Mouse (Mus musculus): ENCODE measurements around the gene Khnyn.

The Khnyn gene

DNA sequence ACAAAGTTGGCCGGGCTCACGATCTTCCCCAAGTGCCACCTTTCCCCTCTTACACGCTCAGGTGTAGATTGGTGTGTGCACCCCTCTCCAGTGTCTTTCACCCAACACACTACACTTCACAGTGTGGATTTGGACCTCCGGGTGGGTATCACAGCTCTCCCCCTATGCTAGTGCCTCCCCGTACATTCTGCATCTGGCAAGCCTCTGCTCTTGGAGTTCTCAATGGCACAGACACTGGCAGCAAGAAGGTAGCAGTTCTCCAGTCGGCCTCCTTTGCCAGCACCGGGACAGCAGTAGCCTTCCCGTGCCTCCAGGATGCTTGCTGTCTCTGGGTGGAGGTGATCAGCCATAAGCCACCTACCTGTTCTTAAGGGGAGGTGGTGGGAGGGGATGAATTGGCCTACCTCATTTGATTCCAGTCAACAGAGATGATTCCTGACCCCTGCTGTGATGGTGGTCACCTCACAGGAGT, 11.5 kb upstream of the Khnyn start:
- in situ Hi-C loops (cut with MboI; ENCODE audit: low sequenced_read_pairs), result no loop called here

DNA sequence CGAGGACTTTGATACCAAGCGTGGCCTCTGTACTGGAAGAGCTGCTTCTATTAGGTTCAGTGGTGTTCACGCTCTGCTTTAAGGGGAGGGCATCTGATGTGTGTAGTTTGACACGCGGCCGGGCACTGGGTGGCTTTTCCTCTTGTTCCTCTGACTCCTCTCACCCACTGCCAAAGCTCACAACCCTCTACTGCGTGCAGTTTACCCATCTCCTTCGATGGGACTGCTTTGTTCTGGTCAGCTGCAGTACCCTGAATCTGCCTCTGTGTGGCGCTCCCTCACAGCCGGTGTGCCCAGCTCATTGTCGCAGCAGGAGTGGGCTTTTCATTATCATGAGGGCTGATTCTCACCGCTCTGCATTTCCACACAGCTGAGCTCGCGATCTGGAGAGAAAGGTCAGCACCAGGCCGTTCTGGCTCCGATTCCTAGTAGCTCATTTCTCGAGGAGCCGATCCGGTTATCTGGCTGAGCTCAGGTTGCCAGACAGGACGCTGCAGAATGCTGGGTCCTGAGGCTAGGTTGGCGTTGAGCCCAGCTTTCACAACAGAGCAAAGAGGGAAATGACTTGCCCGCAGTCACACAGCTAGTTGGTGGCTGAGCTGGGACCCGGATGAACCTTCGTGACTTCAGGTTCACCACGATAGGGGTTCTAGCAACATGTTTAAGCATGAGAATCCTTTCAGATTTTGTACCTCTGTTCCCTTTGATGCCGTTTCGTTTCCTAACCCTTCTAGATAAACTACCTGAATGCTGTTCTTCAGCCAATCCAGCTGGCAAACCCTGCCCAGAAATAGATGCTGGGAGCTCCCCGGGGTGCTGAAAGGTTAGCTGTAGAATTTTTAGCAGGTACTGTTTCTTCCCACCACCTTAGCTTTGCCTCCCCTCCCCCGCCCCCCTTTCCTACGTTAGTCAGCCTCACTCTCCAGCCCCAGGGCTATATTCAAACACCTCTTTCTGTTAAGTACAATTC, 10.7 kb upstream of the Khnyn start:
- in situ Hi-C loops (cut with MboI; ENCODE audit: low sequenced_read_pairs), result no loop called here

DNA sequence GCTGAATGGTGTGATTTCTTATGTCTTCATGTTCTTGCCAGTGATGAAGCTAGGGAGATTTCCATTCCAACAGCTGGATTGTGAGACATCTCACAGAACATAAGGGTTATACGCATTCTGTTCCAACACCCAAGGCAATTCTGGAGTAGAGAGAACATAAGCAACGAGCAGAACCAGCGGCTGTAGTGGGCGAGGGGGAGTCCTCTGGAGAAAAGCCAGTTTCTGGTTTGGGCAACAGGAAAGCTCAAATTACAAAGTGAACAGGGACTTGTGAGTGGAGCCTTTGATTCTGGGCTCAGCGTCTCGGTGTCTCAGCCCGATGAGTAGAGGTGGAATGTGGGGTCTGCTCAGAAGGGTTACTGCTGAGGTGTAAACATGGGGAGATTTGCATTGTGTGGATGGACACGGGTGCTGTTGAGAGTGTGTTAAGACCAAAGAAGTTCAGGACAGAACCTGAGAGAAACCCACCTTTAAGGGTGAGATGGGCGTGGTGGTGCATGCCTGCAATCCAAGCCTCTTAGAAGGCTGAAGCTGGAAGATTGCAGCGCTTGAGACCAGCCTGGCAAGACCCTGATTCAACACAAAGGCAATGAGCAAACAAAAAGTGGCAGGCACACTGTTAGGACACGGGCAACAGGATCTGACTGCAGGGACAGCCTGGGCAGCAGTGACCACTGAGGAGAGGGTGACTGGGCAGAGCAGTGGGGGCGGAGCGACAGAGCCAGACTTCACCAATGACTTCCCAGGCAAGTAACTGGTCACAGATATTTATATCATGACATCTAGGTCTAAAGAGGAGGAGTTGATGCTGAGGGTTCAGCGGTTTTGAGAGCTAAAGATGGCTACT, 7.1 kb upstream of the Khnyn start:
- in situ Hi-C loops (cut with MboI; ENCODE audit: low sequenced_read_pairs), result loop anchor here (5.0 kb wide), 1 partner anchor 40 kb away; no protein-coding TSS in a partner anchor

DNA sequence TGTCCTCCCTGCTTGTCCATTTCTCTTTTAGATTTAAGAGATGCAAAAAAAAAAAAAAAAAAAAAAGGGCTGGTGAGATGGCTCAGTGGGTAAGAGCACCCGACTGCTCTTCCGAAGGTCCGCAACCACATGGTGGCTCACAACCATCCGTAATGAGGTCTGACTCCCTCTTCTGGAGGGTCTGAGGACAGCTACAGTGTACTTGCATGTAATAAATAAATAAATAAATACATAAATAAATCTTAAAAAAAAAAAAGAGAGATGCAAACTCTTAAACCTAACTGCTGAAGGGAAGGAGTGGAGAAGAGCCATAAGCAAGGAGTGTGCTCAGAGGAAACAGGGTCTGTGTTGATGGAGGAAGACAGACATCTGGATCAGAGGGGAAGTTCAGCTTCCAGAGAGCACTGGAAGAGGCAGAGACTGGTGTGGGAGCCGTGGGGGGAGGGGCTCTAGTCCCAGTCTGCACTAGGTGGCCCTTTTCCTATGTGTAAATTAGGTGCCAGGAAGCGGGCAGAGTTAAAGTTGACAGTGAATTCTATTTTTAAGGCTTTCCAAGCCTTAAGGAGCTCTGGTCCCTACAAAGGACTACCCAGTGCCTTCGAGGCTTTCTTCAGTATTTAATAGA, 6.3 kb upstream of the Khnyn start:
- in situ Hi-C loops (cut with MboI; ENCODE audit: low sequenced_read_pairs), result loop anchor here (5.0 kb wide), 1 partner anchor 39 kb away; no protein-coding TSS in a partner anchor

DNA sequence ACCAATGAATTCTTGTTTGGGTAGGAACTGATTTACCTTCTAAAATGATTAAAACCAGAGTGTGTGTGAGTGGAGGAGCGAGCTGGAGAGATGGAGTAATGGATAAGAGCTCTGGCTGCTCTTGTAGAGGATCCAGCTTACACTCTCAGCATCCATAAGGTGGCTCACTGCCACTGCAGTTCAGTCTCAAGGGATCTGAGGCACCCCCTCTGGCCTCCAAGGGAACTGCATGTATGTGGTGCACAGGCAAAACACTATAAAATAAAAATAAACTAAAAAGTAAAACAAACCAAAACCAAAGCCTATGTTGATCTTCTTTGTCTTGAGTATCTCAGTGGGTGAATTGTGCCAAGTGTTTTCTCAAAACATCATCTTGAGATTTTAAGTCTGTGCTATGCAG, 5.1 kb upstream of the Khnyn start:
- in situ Hi-C loops (cut with MboI; ENCODE audit: low sequenced_read_pairs), result loop anchor here (5.0 kb wide), 1 partner anchor 38 kb away; no protein-coding TSS in a partner anchor

DNA sequence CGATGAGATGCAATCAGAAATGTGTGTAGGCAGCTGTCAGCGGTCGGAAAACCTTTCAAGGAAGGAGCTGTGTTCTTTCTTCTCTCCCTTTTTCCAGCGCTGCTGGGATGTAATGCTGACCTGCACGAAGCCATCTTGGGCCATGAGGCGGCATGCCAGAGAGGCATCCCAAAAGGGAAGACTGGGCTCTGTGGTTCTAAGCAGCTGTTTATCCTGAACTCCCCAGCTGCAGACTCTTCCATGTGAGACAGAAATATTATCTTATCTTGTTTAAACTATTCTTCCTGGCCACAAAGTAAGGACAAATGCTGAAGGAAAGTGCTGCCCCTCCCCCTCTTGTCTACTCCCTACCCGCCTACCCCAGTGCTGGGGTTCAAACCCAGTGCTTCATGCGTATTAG, 3.8 kb upstream of the Khnyn start:
- in situ Hi-C loops (cut with MboI; ENCODE audit: low sequenced_read_pairs), result no loop called here

DNA sequence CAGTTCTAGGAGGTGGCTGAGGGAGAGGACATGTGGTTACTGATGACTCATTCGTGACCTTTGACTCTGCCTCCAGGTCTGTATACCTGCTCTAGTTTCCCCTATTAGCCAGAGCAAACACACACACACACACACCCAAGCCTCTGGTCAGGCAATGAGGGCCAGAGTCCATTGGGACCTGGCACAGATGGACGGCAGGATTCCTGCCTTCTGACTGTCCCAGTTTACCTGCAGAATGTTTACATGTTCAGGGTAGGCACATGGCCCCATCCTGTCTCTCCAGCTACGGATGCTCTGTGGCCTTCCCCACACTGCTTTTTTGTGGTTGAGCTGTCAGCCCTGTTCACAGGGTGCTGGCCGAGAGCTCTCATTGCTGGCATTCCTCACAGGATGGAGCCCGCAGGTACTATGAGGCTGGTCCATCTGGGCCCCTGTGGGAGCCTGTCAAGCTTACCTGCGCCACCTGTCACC, 2.5 kb upstream of the Khnyn start:
- in situ Hi-C loops (cut with MboI; ENCODE audit: low sequenced_read_pairs), result no loop called here

DNA sequence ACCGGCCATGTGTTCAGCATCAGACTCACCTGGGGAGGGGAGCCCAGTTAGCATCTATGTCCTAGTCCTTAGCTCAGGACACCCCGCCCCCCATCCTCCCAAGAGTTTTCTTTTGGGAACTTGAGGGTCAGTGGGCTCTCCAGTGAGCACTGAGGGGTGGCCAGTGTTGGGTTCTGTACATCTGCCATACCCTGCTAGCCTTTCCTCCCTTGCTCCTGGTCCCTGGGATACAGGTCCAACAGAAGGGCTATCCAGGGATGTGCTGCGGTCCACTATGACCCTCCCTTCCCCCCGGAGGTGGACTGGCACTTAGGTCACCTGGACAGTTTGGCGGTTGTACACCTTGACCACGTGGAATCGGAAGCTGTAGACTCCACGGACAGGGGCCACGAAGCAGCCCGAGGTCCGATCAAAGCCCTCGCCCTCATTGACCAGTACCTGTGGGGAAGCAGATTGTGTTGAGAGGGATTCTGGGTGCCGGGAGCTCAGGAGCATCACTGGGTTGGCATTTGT, 1.5 kb upstream of the Khnyn start:
- in situ Hi-C loops (cut with MboI; ENCODE audit: low sequenced_read_pairs), result no loop called here

DNA sequence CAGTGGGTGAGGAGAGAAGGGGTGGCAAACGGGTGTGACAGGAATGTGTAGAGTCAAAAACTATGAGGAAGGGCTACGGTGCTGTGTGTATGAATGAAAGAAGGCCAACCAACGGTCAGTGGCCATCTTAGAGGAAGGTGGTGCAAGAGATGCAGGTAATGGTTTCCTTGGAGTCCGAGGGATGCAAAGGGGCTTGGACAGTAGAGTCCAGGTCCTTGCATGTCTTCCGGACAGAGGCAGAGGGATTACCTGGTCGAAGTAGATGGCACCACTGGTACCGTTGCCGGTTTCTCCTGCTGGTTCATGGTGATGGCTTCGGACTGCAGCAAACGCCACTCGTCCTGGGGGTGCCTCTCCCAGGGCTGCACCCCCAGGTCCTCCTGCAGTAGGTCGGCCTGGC, 1.1 kb upstream of the Khnyn start:
- in situ Hi-C loops (cut with MboI; ENCODE audit: low sequenced_read_pairs), result no loop called here

DNA sequence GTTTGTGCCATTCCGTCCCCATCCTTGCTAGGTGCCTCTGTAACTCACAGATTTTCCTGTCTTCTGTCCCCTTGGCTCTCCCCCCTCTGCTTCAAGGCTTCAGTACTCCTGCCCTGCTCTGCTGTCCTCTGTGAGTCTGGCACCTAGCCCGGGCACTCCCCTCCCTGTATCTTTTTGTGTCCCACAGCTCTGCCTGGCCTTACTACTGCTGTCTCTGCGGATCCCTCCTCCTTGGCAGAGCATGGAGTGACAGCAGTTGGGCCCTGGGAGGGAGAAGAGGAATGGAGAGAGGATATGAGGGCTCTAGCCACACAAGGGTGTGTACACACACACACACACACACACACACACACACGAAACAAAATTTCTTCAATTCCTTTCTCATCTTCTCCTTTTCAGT, 581 bp upstream of the Khnyn start, which contains the start of gene Cbln3:
Cbln3 (minus strand) TSS at position 227 of the 400 bp plus-strand sequence.
- in situ Hi-C loops (cut with MboI; ENCODE audit: low sequenced_read_pairs), result no loop called here

DNA sequence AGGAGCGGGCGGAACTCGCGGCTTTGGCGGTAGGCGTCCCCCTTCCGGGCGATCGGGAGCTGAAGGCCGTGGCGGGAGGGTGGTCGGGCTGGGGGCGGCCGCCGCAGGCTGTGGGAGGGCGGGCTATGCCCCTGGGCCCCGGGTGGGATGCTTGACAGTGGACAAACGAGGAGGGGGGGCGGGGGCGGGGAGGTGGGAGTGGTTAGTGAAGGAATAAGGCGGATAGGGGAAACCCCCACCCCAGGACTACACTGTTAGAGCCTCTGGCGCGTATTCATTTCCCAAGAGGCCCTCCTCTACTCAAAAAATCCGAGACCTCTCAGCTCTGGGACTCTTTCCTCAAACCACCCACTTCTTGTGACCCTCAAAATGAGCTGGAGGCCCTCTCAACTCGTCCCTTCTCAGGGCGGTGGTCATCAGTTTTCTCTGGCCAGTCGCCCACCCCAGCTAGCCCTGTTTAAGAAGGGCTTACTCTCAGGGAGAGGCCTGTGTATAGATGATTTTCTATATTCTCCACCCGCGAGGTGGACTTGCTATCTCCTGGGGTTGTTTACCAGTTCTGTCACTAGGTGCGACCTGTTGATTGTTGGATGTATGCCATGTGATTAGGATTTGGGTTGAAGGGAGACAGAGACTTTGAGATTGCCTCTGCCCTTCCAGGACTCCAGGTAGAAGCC, 505 bp downstream of the Khnyn start:
- in situ Hi-C loops (cut with MboI; ENCODE audit: low sequenced_read_pairs), result no loop called here

DNA sequence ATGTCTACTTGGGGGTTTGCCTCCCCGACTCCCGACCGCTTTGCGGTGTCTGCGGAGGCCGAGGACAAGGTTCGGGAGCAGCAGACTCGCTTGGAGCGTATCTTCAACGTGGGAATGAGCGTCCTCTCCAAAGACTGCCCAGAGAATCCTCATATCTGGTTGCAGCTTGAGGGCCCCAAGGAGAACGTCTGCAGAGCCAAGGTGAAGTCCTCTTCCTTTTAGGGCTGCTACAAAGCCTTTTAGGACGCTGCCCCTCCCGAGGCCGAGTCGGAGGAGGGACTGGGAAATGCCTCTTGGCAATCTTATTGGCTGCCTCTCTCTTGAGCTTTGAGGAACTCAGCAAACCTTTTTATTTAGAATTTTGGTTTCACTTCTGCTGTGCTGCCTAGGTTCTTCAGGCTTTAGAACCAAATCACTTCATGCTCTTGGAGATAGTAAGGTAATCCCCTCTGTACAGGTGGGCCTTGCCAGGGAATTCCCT, 1.1 kb downstream of the Khnyn start:
- in situ Hi-C loops (cut with MboI; ENCODE audit: low sequenced_read_pairs), result no loop called here

DNA sequence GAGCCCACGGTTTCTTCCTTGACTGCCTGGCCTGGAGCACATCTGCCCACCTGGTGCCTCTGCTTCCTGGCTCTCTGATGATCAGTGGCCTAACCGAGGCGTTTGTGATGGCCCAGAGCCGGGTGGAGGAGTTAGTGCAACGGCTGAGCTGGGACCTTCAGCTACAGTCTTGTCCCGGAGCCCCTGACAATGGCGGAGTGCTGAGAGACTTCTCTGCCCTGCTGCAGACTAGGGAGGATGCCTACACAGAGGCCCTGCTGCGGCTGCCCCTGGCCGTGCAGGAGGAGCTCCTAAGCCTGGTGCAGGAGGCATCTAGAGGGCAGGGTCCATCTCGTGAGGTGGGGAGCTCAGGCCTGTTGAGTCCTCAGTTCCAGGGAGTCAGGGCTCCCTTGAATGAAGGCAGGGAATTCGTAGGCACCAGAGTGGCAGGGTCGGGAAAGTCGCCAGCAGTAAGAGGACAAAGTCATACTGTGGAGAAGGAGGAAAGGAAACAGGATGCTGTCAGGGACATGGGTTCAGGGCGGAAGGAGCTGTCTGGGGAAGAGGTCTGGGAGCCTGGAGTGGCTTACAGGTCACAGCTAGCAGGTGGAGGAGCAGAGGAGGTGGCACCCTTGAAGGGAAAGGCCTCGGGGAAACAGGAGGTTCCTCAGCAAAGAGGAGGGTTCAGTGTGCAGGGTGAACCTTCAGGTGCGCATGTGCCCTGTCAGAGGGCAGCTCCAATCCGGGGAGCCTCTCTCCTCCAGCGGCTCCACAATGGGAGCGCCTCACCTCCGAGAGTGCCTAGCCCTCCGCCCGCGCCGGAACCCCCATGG, 2.0 kb downstream of the Khnyn start:
- in situ Hi-C loops (cut with MboI; ENCODE audit: low sequenced_read_pairs), result no loop called here

DNA sequence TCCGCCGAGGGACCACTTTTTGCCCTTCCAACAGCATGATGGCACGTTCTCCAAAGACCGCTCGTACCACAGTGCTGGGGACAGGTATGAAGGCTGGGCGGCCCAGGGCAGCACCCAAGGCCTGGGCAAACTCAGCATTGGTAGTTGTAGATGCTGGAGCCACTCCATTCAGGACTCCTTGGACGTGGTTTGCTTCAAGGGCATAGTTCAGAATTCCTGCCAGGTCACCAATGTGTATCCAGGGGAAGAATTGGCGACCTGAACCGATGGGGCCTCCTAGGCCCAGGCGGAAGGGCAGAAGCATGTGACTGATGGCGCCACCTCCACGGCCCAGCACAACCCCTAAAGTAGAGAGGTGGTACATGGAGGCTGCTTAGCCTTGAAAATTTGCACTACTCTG, 12.9 kb downstream of the Khnyn start:
- in situ Hi-C loops (cut with MboI; ENCODE audit: low sequenced_read_pairs), result no loop called here

DNA sequence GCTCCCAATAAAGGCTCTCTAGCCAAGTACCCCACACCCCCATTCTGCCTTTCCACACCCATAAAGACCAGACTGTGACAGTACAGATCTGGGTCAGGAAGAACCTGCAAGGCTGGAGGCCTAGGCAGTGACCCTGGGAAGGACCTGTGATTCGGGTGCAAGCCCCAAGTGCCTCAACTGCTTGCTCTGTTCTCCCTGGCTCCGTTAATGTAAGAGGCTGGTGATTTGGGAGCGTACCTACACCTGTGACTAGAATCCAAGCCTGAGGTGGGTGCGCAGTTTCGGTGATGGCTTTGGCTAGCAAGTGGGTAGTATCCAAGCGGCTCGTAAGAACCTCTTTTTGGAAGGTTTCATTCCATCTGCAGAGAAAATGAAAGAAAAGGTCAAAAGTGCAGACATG, 14.2 kb downstream of the Khnyn start:
- in situ Hi-C loops (cut with MboI; ENCODE audit: low sequenced_read_pairs), result no loop called here

DNA sequence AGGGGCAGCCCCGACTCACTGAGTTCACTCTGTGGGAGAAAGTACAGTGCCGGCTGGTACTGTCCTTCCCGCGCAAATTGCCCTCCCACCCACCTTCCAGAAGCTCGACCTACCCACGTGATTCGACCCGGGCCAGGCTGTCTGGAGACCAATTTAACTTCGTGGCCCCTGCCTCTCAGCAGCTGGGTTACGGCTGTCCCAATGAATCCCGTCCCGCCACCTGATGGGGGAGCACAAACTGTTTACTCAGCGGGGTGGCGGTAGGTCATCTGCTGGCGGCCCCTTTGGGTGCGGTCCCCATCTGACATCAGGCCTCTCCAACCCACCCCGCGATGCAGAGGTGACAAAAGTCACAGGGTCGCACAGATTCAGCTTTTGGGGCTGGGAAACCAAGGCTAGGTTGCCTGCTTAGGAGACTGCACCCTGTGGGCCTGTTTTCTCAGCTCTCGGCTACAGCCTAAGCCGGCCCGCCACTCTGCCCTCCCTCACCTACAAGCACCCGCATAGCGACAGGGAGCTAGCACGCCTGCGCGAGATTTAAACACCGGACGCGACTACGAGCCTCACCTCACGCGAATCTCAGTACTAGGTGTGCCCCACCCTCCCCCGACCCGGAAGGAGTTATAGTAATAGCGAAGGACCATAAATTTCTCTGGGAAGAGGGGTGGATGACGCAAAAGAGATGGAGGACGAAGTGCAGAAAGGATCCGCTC, 15.1 kb downstream of the Khnyn start, which contains the start of gene Sdr39u1:
Sdr39u1 (minus strand) TSS at position 593 of the 713 bp plus-strand sequence.
- in situ Hi-C loops (cut with MboI; ENCODE audit: low sequenced_read_pairs), result no loop called here

DNA sequence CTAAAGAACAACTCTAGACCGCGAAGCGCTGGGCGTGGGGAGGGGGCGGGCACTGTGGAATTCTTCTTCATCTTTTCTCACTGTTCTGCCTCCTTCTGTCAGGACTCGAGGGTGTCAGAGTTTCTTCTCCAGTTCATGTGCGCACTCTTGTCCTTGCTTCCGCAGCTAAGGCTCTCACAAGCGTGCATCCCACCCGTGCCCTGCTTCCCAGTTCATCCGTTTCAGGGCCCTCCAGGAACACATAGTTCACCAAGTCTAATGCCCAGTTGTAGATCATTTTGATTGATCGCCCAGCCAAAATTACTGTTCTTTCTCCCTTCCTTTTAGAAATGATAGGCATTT, 15.6 kb downstream of the Khnyn start:
- in situ Hi-C loops (cut with MboI; ENCODE audit: low sequenced_read_pairs), result no loop called here

DNA sequence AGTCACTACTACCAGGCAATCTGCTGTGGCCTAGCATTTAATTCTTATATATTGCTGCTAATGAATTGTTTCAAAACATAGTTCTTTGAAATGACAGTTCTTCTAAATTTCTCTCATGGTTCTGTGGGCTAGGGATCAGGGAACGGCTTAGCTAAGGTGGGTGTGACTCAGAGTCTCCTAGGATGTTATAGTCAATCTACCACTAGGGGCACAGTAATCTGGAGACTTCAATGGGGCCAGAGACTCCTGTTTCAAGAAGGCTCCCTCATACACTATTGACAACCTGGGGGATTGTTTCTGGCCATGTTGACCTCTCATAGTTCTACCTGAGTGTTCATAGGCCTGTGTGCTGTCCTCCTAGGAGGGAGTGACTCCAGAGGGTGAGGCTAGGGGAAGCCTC, 20.8 kb downstream of the Khnyn start:
- in situ Hi-C loops (cut with MboI; ENCODE audit: low sequenced_read_pairs), result no loop called here
